Mouse (Mus musculus) heart, adult 11 months (tissue): ENCODE measurements around the gene Ap1m2.
"Not testable (repeated sequence)": the region's sequence is repeated elsewhere in the genome, so short reads cannot be mapped to it uniquely, and the experiment has no call there.

Source experiments
- DNase-seq: peaks from one replicate; pipeline ENCODE4 v3.0.0; 2022

Gene Ap1m2

GRCm38 (mm10) chr9:21327569-21327968, 15.4 kb upstream of the Ap1m2 start:
- DNase-seq, result no peak

GRCm38 (mm10) chr9:21324269-21324668, 12.1 kb upstream of the Ap1m2 start:
- DNase-seq, result peak; percentile 93

- not testable (repeated sequence) for DNase-seq
These were observed 10.8 kb upstream of the Ap1m2 start for GRCm38 (mm10) chr9:21322917-21323297.

- DNase-seq, result peak; percentile 88
These were observed 10.2 kb upstream of the Ap1m2 start for GRCm38 (mm10) chr9:21322211-21322916.

GRCm38 (mm10) chr9:21321513-21321835, 9.3 kb upstream of the Ap1m2 start:
- peak; percentile 97 for DNase-seq

GRCm38 (mm10) chr9:21320619-21321512, 8.7 kb upstream of the Ap1m2 start, which contains the start of gene Slc44a2:
Gene Slc44a2 (plus strand): TSS chr9:21320698.
- peak; percentile 98 for DNase-seq

GRCm38 (mm10) chr9:21320280-21320618, 8.1 kb upstream of the Ap1m2 start:
- no peak for DNase-seq

- DNase-seq, result no peak
These were observed 7.4 kb upstream of the Ap1m2 start for GRCm38 (mm10) chr9:21319503-21319902.

- no peak for DNase-seq
These were observed 6.7 kb upstream of the Ap1m2 start for GRCm38 (mm10) chr9:21318792-21319191.

- DNase-seq, result no peak
These were observed 4.6 kb upstream of the Ap1m2 start for GRCm38 (mm10) chr9:21316696-21317095.

- peak; percentile 85 for DNase-seq
These were observed 3.3 kb upstream of the Ap1m2 start for GRCm38 (mm10) chr9:21315421-21315820.

- DNase-seq, result peak; percentile 87
These were observed 2.4 kb upstream of the Ap1m2 start for GRCm38 (mm10) chr9:21314367-21315140.

- DNase-seq, result peak; percentile 98
These were observed 1.3 kb upstream of the Ap1m2 start for GRCm38 (mm10) chr9:21313394-21313793.

GRCm38 (mm10) chr9:21311695-21312094, 442 bp downstream of the Ap1m2 start:
- DNase-seq, result peak; percentile 84

- DNase-seq, result no peak
These were observed 2.9 kb downstream of the Ap1m2 start for GRCm38 (mm10) chr9:21309150-21309741.

- no peak for DNase-seq
These were observed 7.1 kb downstream of the Ap1m2 start for GRCm38 (mm10) chr9:21305065-21305464.

- DNase-seq, result no peak
These were observed 13.1 kb downstream of the Ap1m2 start for GRCm38 (mm10) chr9:21299014-21299413.

GRCm38 (mm10) chr9:21292271-21292670, 19.9 kb downstream of the Ap1m2 start:
- DNase-seq, result no peak

- not testable (repeated sequence) for DNase-seq
These were observed 20.3 kb downstream of the Ap1m2 start for GRCm38 (mm10) chr9:21291868-21292267.

GRCm38 (mm10) chr9:21291022-21291787, 20.9 kb downstream of the Ap1m2 start, which contains the start of gene Cdkn2d:
Gene Cdkn2d (minus strand): TSS chr9:21291407.
- peak; percentile 100 for DNase-seq

GRCm38 (mm10) chr9:21290589-21290988, 21.5 kb downstream of the Ap1m2 start:
- no peak for DNase-seq

- peak; percentile 94 for DNase-seq
These were observed 22.8 kb downstream of the Ap1m2 start for GRCm38 (mm10) chr9:21289337-21289671.
